In the genomic region with DNA sequence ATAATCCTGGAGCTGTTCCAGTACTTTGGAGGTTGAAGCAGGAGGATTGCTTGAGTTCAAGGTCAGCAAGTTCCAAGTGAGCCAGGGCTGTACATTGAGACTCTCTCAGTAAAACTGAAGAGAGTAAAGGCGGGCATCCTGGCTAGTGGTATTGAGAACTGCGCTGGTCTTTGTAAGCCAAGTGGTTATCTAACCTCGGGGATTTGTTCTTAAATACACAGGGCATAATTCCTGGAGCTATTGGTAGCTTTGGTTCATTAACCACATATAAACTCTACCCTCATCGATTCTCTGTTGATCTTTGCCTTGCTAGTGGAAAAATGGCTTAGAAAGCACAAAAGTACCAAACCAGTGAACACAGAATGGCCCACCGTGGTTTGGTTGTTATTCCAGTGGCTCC, we compare ENCODE assay signal across 8 mouse cellular contexts. TPM values are rescaled to one million over a fixed set of nuclear protein-coding genes. Genes with fewer than 3 reads are reported as not detected.
A peak's percentile ranks its signal among the peaks of the same experiment; 100 is the strongest.
DNase-seq lines count a peak whose midpoint lies in the region; ATAC-seq and TF ChIP-seq lines count a peak whose summit lies in the region.

No protein-coding gene starts in this region.

- peak; percentile 97 for DNase-seq in liver, adult 2 months (ENCODE audit: extremely low read depth, low read depth, low spot score)
- DNase-seq in liver, result no peak
- DNase-seq in limb, embryonic 11.5 days (ENCODE audit: low spot score), result no peak
- DNase-seq in frontal cortex, postnatal 36 days (ENCODE audit: low spot score in 2 of 2), result no peak
- DNase-seq in thymus, postnatal 36 days, result no peak
- DNase-seq in layer of hippocampus, adult 8-10 months (ENCODE audit: low spot score in 2 of 2), result no peak

- H3K4me3 ChIP-seq in liver, adult 2 months (ENCODE audit: insufficient read depth, low read depth, low read length), result peak overlapping the region; percentile 81
- peak overlapping the region; percentile 82 for H3K4me3 ChIP-seq in forebrain, embryonic 13.5 days
- no peak overlapping the region; the same call in 1 of the 2 replicates for H3K4me3 ChIP-seq in limb, embryonic 11.5 days (ENCODE audit: low read depth, low read length)
- peak overlapping the region; percentile 73; the same call in 1 of the 2 replicates for H3K4me3 ChIP-seq in neural tube, embryonic 14.5 days (ENCODE audit: low read depth, low read length)

- H3K4me2 ChIP-seq in forebrain, embryonic 13.5 days, result peak overlapping the region; percentile 99
- H3K4me2 ChIP-seq in limb, embryonic 11.5 days (ENCODE audit: low read depth, severe bottlenecking), result peak overlapping the region; percentile 97
- H3K4me2 ChIP-seq in neural tube, embryonic 14.5 days (ENCODE audit: low read depth, low read length), result peak overlapping the region; percentile 97

- no peak for TF ChIP-seq CTCF in liver, adult 2 months (IDR thresholded peaks at IDR 0.05; ENCODE audit: low read depth, low read length)

- H3K27ac ChIP-seq in liver, adult 2 months (replicated peaks; ENCODE audit: insufficient read depth, low read depth, low read length), result peak overlapping the region; percentile 98
- no peak overlapping the region for H3K27ac ChIP-seq in forebrain, embryonic 13.5 days
- H3K27ac ChIP-seq in limb, embryonic 11.5 days (replicated peaks; ENCODE audit: low read depth, low read length), result no peak overlapping the region
- no peak overlapping the region for H3K27ac ChIP-seq in neural tube, embryonic 14.5 days (ENCODE audit: low read depth, low read length)

- H3K79me2 ChIP-seq in liver, adult 2 months (ENCODE audit: control insufficient read depth, insufficient read depth, low read length), result peaks cover 20% of the 10 kb centered on the region; the same call in 1 of the 2 replicates

- peaks cover 14% of the 10 kb centered on the region for H3K36me3 ChIP-seq in liver, adult 2 months (ENCODE audit: control insufficient read depth, insufficient read depth, low read length)
- H3K36me3 ChIP-seq in forebrain, embryonic 13.5 days (ENCODE audit: poor library complexity, severe bottlenecking), result no peaks in the 10 kb centered on the region
- H3K36me3 ChIP-seq in limb, embryonic 11.5 days (ENCODE audit: control insufficient read depth, insufficient read depth, low read length), result no peaks in the 10 kb centered on the region
- no peaks in the 10 kb centered on the region for H3K36me3 ChIP-seq in neural tube, embryonic 14.5 days (ENCODE audit: control insufficient read depth, insufficient read depth, low read length)

- H3K9me3 ChIP-seq in forebrain, embryonic 13.5 days (replicated peaks), result no peaks in the 10 kb centered on the region
- H3K9me3 ChIP-seq in limb, embryonic 11.5 days (ENCODE audit: control insufficient read depth, low read length), result no peaks in the 10 kb centered on the region
- no peaks in the 10 kb centered on the region for H3K9me3 ChIP-seq in neural tube, embryonic 14.5 days (ENCODE audit: control insufficient read depth, low read length)

- 21% methylated on average over 5 of the region's 5 CpGs for WGBS in liver, adult 2 months
- 86% methylated on average over 5 of the region's 5 CpGs for whole genome bisulfite sequencing in forebrain, embryonic 13.5 days
- WGBS in limb, embryonic 11.5 days, result 92% methylated on average over 5 of the region's 5 CpGs
- WGBS in neural tube, embryonic 14.5 days, result 83% methylated on average over 5 of the region's 5 CpGs

- peak overlapping the region; percentile 87 for H3K9ac ChIP-seq in liver, adult 2 months (ENCODE audit: low read depth, low read length)
- H3K9ac ChIP-seq in forebrain, embryonic 13.5 days, result peak overlapping the region; percentile 82
- H3K9ac ChIP-seq in limb, embryonic 11.5 days (ENCODE audit: low read length), result no peak overlapping the region
- no peak overlapping the region for H3K9ac ChIP-seq in neural tube, embryonic 14.5 days (replicated peaks; ENCODE audit: low read depth, low read length)

- TF ChIP-seq POLR2A in liver, adult 2 months (IDR thresholded peaks at IDR 0.05; ENCODE audit: extremely low read depth, insufficient read depth, low read length), result no peak

- ATAC-seq in forebrain, embryonic 13.5 days, result no peak
- no peak for ATAC-seq in limb, embryonic 11.5 days (ENCODE audit: insufficient number of reproducible peaks, low FRiP score, low TSS enrichment, low read depth)
- ATAC-seq in neural tube, embryonic 14.5 days (ENCODE audit: low read depth), result no peak

- no peaks in the 10 kb centered on the region for H3K27me3 ChIP-seq in liver, adult 2 months (ENCODE audit: control insufficient read depth, insufficient read depth, low read length)
- H3K27me3 ChIP-seq in forebrain, embryonic 13.5 days, result no peaks in the 10 kb centered on the region
- H3K27me3 ChIP-seq in limb, embryonic 11.5 days (ENCODE audit: control insufficient read depth, insufficient read depth, low read length), result no peaks in the 10 kb centered on the region
- H3K27me3 ChIP-seq in neural tube, embryonic 14.5 days (ENCODE audit: control insufficient read depth, insufficient read depth, low read length), result no peaks in the 10 kb centered on the region

- H3K4me1 ChIP-seq in liver, adult 2 months (ENCODE audit: control insufficient read depth, insufficient read depth, low read length), result peaks cover 13% of the 10 kb centered on the region
- H3K4me1 ChIP-seq in forebrain, embryonic 13.5 days, result peaks cover 32% of the 10 kb centered on the region
- peaks cover 10% of the 10 kb centered on the region for H3K4me1 ChIP-seq in limb, embryonic 11.5 days (ENCODE audit: control insufficient read depth, insufficient read depth, low read length)
- H3K4me1 ChIP-seq in neural tube, embryonic 14.5 days (ENCODE audit: control insufficient read depth, insufficient read depth, low read length), result peaks cover 10% of the 10 kb centered on the region; the same call in 1 of the 2 replicates

RNA-seq across cellular contexts. Expression of a gene that starts 20.6 kb away (rescaled TPM):
- total RNA-seq in liver, adult 2 months (2014; rRNA removed), result 284 and 345 TPM in 2 replicates
- polyA plus RNA-seq in liver, adult 2 months (2012; rRNA removed), result 211 and 254 TPM in 2 replicates
- 102 and 121 TPM in 2 replicates for polyA plus RNA-seq in forebrain, embryonic 13.5 days (2015; fragmentation: Nextera tagmentation; extraction: Ambion mirVana)
- 111 and 121 TPM in 2 replicates for polyA plus RNA-seq in limb, embryonic 11.5 days (2014; fragmentation: Nextera tagmentation; extraction: Ambion mirVana)
- polyA plus RNA-seq in neural tube, embryonic 14.5 days (2014; fragmentation: Nextera tagmentation; extraction: Ambion mirVana), result 70.9 and 80.5 TPM in 2 replicates
- total RNA-seq in layer of hippocampus, adult 8-10 months (2022), result 100 to 1,000 TPM in 3 of 4 experiments, 10 to 100 TPM in 1; 93.4 to 111 (median 107) TPM

RNA-seq across cellular contexts. Expression of a gene that starts 53.8 kb away (rescaled TPM):
- 55.2 and 58.1 TPM in 2 replicates for total RNA-seq in liver, adult 2 months (2014; rRNA removed)
- polyA plus RNA-seq in liver, adult 2 months (2012; rRNA removed), result 52.9 and 76.6 TPM in 2 replicates
- 67.0 and 69.7 TPM in 2 replicates for polyA plus RNA-seq in forebrain, embryonic 13.5 days (2015; fragmentation: Nextera tagmentation; extraction: Ambion mirVana)
- 43.6 and 49.5 TPM in 2 replicates for polyA plus RNA-seq in limb, embryonic 11.5 days (2014; fragmentation: Nextera tagmentation; extraction: Ambion mirVana)
- 76.3 and 82.0 TPM in 2 replicates for polyA plus RNA-seq in neural tube, embryonic 14.5 days (2014; fragmentation: Nextera tagmentation; extraction: Ambion mirVana)
- 10 to 100 TPM; 15.7 to 20.4 (median 17.3) TPM for total RNA-seq in layer of hippocampus, adult 8-10 months (2022)

RNA-seq across cellular contexts. Expression of a gene that starts 58.0 kb away (rescaled TPM):
- total RNA-seq in liver, adult 2 months (2014; rRNA removed), result 8.5 and 9.7 TPM in 2 replicates
- polyA plus RNA-seq in liver, adult 2 months (2012; rRNA removed), result 17.0 and 20.9 TPM in 2 replicates
- polyA plus RNA-seq in forebrain, embryonic 13.5 days (2015; fragmentation: Nextera tagmentation; extraction: Ambion mirVana), result 56.3 and 66.2 TPM in 2 replicates
- polyA plus RNA-seq in limb, embryonic 11.5 days (2014; fragmentation: Nextera tagmentation; extraction: Ambion mirVana), result 55.3 and 56.6 TPM in 2 replicates
- polyA plus RNA-seq in neural tube, embryonic 14.5 days (2014; fragmentation: Nextera tagmentation; extraction: Ambion mirVana), result 90.9 and 111 TPM in 2 replicates
- 10 to 100 TPM; 80.8 to 90.5 (median 88.2) TPM for total RNA-seq in layer of hippocampus, adult 8-10 months (2022)

Comparison
In these comparisons a context has a peak if more than half of its experiments do, and no peak if none do; other contexts are left out.
1. H3K9ac ChIP-seq: peak in liver, adult 2 months (single experiment) and forebrain, embryonic 13.5 days (single experiment); none in limb, embryonic 11.5 days (single experiment) and neural tube, embryonic 14.5 days (single experiment).
2. Peak in every context shown above with its lines, with median percentiles within 50 percentile points of each other: H3K4me2 ChIP-seq.